Mouse (Mus musculus) midbrain, postnatal 0 days (tissue): Measurements from ENCODE around the gene Terf2. TPM values are rescaled to one million over a fixed set of nuclear protein-coding genes. Genes with fewer than 3 reads are reported as not detected.

Experiments
- ATAC-seq: fragments of 200-750 bp; cut with Nextera tagmentation; 2 replicates; pipeline ENCODE4 v1.8.0; 2017; ENCODE audit warnings: moderate number of reproducible peaks, mild to moderate bottlenecking, moderate TSS enrichment, moderate library complexity; ENCODE audit not compliant: low FRiP score
- DNase-seq: peaks from one replicate; pipeline ENCODE4 v3.0.0-alpha.2; 2015; ENCODE audit warnings: low spot score
- H3K27ac ChIP-seq: fragments of 300-500 bp; sonication (generic); 2 replicates; pipeline ENCODE4 v1.5.1; 2014; ENCODE audit warnings: low read depth, mild to moderate bottlenecking, low read length, mixed read lengths
- H3K27me3 ChIP-seq: fragments of 300-500 bp; sonication (generic); 2 replicates; pipeline ENCODE4 v1.6.1; 2014; ENCODE audit warnings: low read length, control low read depth, mixed read lengths; ENCODE audit not compliant: insufficient read depth
- H3K36me3 ChIP-seq: fragments of 300-500 bp; sonication (generic); 2 replicates; pipeline ENCODE4 v1.6.1; 2014; ENCODE audit warnings: low read length, control low read depth, mixed read lengths; ENCODE audit not compliant: insufficient read depth
- H3K4me1 ChIP-seq: fragments of 300-500 bp; sonication (generic); 2 replicates; pipeline ENCODE4 v1.6.1; 2014; ENCODE audit warnings: mild to moderate bottlenecking, control low read depth, antibody characterized with exemption, low read length, mixed read lengths; ENCODE audit not compliant: insufficient read depth
- H3K4me2 ChIP-seq: fragments of 300-500 bp; sonication (generic); 2 replicates; pipeline ENCODE4 v1.6.1; 2014; ENCODE audit warnings: low read depth, mild to moderate bottlenecking, low read length, mixed read lengths; ENCODE audit not compliant: poor library complexity, severe bottlenecking
- H3K4me3 ChIP-seq: fragments of 300-500 bp; sonication (generic); 2 replicates; pipeline ENCODE4 v1.5.1; 2014; ENCODE audit warnings: low read depth, mild to moderate bottlenecking, low read length, moderate library complexity
- H3K9ac ChIP-seq: fragments of 300-500 bp; sonication (generic); replicated peaks from 2 replicates; pipeline ENCODE4 v1.6.1; 2014; ENCODE audit warnings: mild to moderate bottlenecking, low read length, moderate library complexity, mixed read lengths; ENCODE audit not compliant: poor library complexity, severe bottlenecking
- H3K9me3 ChIP-seq: fragments of 300-500 bp; sonication (generic); 2 replicates; pipeline ENCODE4 v1.6.1; 2016; ENCODE audit warnings: low read length, control low read depth
- CTCF ChIP-seq: IDR thresholded peaks from 2 replicates; pipeline ENCODE4 v1.5.1; 2016; ENCODE audit warnings: antibody characterized with exemption, mild to moderate bottlenecking
- WGBS: fragments of 180-500 bp; shearing (Covaris S2); extraction: QIAGEN DNeasy Blood & Tissue Kit; methylation state at CpG from one replicate; pipeline ENCODE4 v1.1.7; 2014; 5-methylcytosine and 5-hydroxymethylcytosine counted together
- polyA plus RNA-seq: library from polyadenylated mRNA; unstranded; fragments of >200 nt; fragmentation: Nextera tagmentation; extraction: Ambion mirVana; gene quantifications from 2 replicates; pipeline ENCODE4 v1.2.1, GENCODE M21; 2015
- total RNA-seq: library from RNA; depleted of rRNA; stranded (reverse); fragments of >200 nt; gene quantifications from 2 replicates; pipeline ENCODE4 v1.2.3, GENCODE M21; 2014; rRNA removed

Terf2 gene
- 20.4 and 22.7 TPM in 2 replicates for total RNA-seq
- 24.1 and 25.7 TPM in 2 replicates for polyA plus RNA-seq

- H3K27ac ChIP-seq = peak within 1 kb of the TSS; percentile 85
- WGBS = 5% methylated on average over 38 of the region's 39 CpGs
- no peak for TF ChIP-seq CTCF
- H3K27me3 ChIP-seq = no peaks in the 10 kb centered on the region
- H3K4me2 ChIP-seq = peak within 1 kb of the TSS; percentile 57
- peak; percentile 94 for ATAC-seq
- H3K36me3 ChIP-seq = 0 out of 2 replicates have a peak, but pooled peaks cover 3% of the 10 kb centered on the region
- H3K4me1 ChIP-seq = peaks cover 6% of the 10 kb centered on the region; the same call in 1 of the 2 replicates
- H3K9me3 ChIP-seq = no peaks in the 10 kb centered on the region
- H3K4me3 ChIP-seq = peak within 1 kb of the TSS; percentile 81
- peak within 1 kb of the TSS; percentile 84 for H3K9ac ChIP-seq
- DNase-seq = peak; percentile 98
Observed at GRCm38 (mm10) chr8:107096366-107097036, at the start of gene Terf2. Gene Terf2 (minus strand): TSS chr8:107096547.

DNA sequence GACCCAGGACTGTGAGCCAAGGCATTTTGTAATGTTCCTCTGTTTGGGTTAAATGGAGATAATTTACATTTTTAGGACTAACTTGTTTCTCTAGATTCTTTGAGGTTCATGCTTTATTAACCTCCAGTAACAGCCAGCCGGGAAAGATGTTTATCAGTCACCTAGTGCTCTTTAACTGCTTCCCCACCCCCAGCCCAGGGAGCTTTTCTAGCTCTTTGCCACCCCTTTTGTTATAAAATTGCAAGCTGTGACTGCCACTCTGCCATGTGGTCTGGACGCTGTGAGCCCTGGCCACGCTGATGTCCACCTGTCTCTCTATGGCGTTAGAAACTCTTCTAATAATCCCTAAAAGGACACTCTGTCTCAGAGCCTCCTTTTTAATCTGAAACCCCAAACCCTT is 47.2 kb upstream of the Terf2 start:
- no peak for ATAC-seq
- no peak for DNase-seq
- Histone ChIP-seq H3K27ac (no peak overlapping the region), H3K36me3 (no peaks in the 10 kb centered on the region), H3K9me3 (no peaks in the 10 kb centered on the region), H3K4me1 (no peaks in the 10 kb centered on the region), H3K27me3 (no peaks in the 10 kb centered on the region), H3K4me2 (no peak overlapping the region), H3K9ac (no peak overlapping the region), H3K4me3 (no peak overlapping the region)
- TF ChIP-seq CTCF = no peak
- 51% methylated on average over 4 of the region's 4 CpGs for whole genome bisulfite sequencing

- 87% methylated on average over 4 of the region's 4 CpGs for WGBS
- ATAC-seq = no peak
Observed at GRCm38 (mm10) chr8:107142539-107142938, 46.2 kb upstream of the Terf2 start.

DNA sequence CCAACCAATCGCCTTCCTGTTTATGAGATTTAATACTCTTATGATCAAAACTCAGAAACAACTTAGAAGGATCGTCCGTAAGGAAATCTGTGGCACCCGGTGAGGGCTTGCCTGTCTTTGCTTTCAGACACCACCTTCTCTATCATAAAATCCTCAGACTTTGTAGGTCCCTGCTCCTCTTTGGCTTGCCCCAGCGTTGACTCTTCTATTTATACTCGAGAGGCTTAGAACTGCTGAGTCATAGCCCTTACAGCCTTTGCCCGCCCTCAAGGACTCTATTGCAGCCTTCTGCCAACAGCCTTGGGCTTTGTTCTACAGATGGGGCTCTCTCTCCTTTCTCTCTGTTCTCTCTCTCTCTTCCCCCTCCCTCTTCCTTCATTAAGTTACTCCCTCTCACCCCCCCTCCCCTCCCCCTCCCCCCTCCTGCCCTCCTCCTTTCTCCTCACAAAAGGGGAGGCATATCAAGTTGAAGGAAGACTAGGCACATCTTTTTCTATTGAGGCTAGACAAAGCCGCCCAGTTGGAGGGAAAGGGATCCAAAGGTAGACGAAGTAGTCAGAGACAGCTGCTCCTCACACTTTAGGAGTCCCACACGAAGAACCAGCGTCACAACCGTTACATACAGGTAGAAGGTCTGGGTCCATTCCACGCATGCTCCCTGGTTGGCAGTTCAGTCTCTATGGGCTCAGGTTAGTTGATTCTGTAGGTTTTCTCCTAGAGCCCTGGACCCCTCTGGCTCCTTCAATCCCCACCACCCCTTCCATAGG is 43.5 kb upstream of the Terf2 start:
- no peaks in the 10 kb centered on the region for H3K27me3 ChIP-seq
- H3K4me1 ChIP-seq = no peaks in the 10 kb centered on the region
- H3K36me3 ChIP-seq = no peaks in the 10 kb centered on the region
- TF ChIP-seq CTCF = no peak
- DNase-seq (peak; percentile 36), ATAC-seq (no peak)
- H3K9me3 ChIP-seq = no peaks in the 10 kb centered on the region
- H3K9ac ChIP-seq = no peak overlapping the region
- H3K4me2 ChIP-seq = no peak overlapping the region
- no peak overlapping the region for H3K4me3 ChIP-seq
- no peak overlapping the region for H3K27ac ChIP-seq
- 53% methylated on average over 13 of the region's 13 CpGs for WGBS

More at GRCm38 (mm10) chr8:107142539-107142938, 46.2 kb upstream of the Terf2 start:
- H3K4me3 ChIP-seq = no peak overlapping the region
- no peak for TF ChIP-seq CTCF
- no peak overlapping the region for H3K27ac ChIP-seq
- no peak for DNase-seq
- H3K9ac ChIP-seq = no peak overlapping the region
- H3K36me3 ChIP-seq = no peaks in the 10 kb centered on the region
- H3K9me3 ChIP-seq = no peaks in the 10 kb centered on the region
- H3K27me3 ChIP-seq = no peaks in the 10 kb centered on the region
- H3K4me2 ChIP-seq = no peak overlapping the region
- no peaks in the 10 kb centered on the region for H3K4me1 ChIP-seq

GRCm38 (mm10) chr8:107138338-107138737 is 42.0 kb upstream of the Terf2 start:
- DNase-seq (no peak), ATAC-seq (no peak)
- 85% methylated on average over 5 of the region's 5 CpGs for WGBS
- Histone ChIP-seq H3K27me3 (no peaks in the 10 kb centered on the region), H3K27ac (no peak overlapping the region), H3K4me3 (no peak overlapping the region), H3K4me2 (no peak overlapping the region), H3K4me1 (no peaks in the 10 kb centered on the region), H3K9ac (no peak overlapping the region), H3K36me3 (no peaks in the 10 kb centered on the region), H3K9me3 (no peaks in the 10 kb centered on the region)
- TF ChIP-seq CTCF = no peak

GRCm38 (mm10) chr8:107137591-107137990 is 41.2 kb upstream of the Terf2 start:
- Histone ChIP-seq H3K27me3 (no peaks in the 10 kb centered on the region), H3K4me2 (no peak overlapping the region), H3K4me1 (no peaks in the 10 kb centered on the region), H3K36me3 (no peaks in the 10 kb centered on the region), H3K9me3 (no peaks in the 10 kb centered on the region), H3K27ac (no peak overlapping the region), H3K4me3 (no peak overlapping the region), H3K9ac (no peak overlapping the region)
- ATAC-seq (no peak), DNase-seq (no peak)
- 90% methylated on average over 6 of the region's 6 CpGs for WGBS
- no peak for TF ChIP-seq CTCF
